Mouse (Mus musculus) liver, embryonic 11.5 days (tissue): ENCODE data around the gene Rbm20. TPM values are rescaled to one million over a fixed set of nuclear protein-coding genes. Genes with fewer than 3 reads are reported as not detected.
"Not testable (repeated sequence)": the region's sequence is repeated elsewhere in the genome, so short reads cannot be mapped to it uniquely, and the experiment has no call there.

ENCODE experiments used
- ATAC-seq: fragments of 200-750 bp; cut with Nextera tagmentation; replicated peaks from 2 replicates; pipeline ENCODE4 v1.8.0; 2017; ENCODE audit warnings: moderate number of reproducible peaks, mild to moderate bottlenecking, moderate TSS enrichment, moderate library complexity; ENCODE audit not compliant: low FRiP score
- DNase-seq: peaks from one replicate; pipeline ENCODE4 v3.0.0-alpha.2; 2017; ENCODE audit warnings: low spot score
- H3K27ac ChIP-seq: fragments of 300-500 bp; sonication (generic); 2 replicates; pipeline ENCODE4 v1.5.1; 2014; ENCODE audit warnings: mild to moderate bottlenecking, low read depth, low read length, control low read depth
- H3K27me3 ChIP-seq: fragments of 300-500 bp; sonication (generic); replicated peaks from 2 replicates; pipeline ENCODE4 v1.6.1; 2014; ENCODE audit warnings: low read length, mixed read lengths; ENCODE audit not compliant: control insufficient read depth, insufficient read depth
- H3K36me3 ChIP-seq: fragments of 300-500 bp; sonication (generic); 2 replicates; pipeline ENCODE4 v1.6.1; 2014; ENCODE audit warnings: mild to moderate bottlenecking, low read length, moderate library complexity, mixed read lengths; ENCODE audit not compliant: control insufficient read depth, insufficient read depth
- H3K4me1 ChIP-seq: fragments of 300-500 bp; sonication (generic); replicated peaks from 2 replicates; pipeline ENCODE4 v1.6.1; 2014; ENCODE audit warnings: low read length, mixed read lengths; ENCODE audit not compliant: control insufficient read depth, insufficient read depth
- H3K4me2 ChIP-seq: fragments of 300-500 bp; sonication (generic); 2 replicates; pipeline ENCODE4 v1.6.1; 2014; ENCODE audit warnings: mild to moderate bottlenecking, control low read depth, moderate library complexity
- H3K4me3 ChIP-seq: fragments of 300-500 bp; sonication (generic); 2 replicates; pipeline ENCODE4 v1.5.1; 2014; ENCODE audit warnings: low read depth, low read length, control low read depth
- H3K9ac ChIP-seq: fragments of 300-500 bp; sonication (generic); 2 replicates; pipeline ENCODE4 v1.6.1; 2014; ENCODE audit warnings: low read depth, low read length, control low read depth
- H3K9me3 ChIP-seq: fragments of 300-500 bp; sonication (generic); 2 replicates; pipeline ENCODE4 v1.6.1; 2016; ENCODE audit warnings: low read length, inconsistent platforms, mixed read lengths; ENCODE audit not compliant: control insufficient read depth
- WGBS: fragments of 180-500 bp; shearing (Covaris S2); extraction: QIAGEN DNeasy Blood & Tissue Kit; methylation state at CpG from one replicate; pipeline ENCODE4 v1.1.7; 2014; 5-methylcytosine and 5-hydroxymethylcytosine counted together
- polyA plus RNA-seq: library from polyadenylated mRNA; unstranded; fragments of >200 nt; fragmentation: Nextera tagmentation; extraction: Ambion mirVana; gene quantifications from 2 replicates; pipeline ENCODE4 v1.2.1, GENCODE M21; 2014

Rbm20 gene
- polyA plus RNA-seq, 1 experiment from 2014 or later: 0.37 TPM

DNA sequence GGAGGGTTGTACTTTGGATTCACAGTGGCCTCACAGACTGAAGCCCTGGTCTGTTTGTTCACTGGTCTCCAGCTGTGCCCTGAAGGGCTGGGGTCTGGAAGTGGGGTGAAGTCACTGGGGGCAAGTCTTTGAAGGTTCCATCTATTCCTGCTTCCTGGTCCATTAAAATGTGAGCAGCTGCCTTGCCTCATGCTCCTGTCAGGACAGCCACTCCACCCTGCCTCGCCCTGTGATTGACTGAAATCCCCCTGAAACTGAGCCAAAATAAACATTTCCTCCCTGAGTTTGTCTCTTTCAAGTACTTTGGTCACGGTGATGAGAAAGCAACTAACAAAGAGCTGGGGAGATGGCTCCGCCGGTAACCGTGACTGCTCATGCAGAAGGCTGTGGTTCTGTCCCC lies 27.3 kb upstream of the Rbm20 start:
- ATAC-seq (no peak), DNase-seq (no peak)
- Histone ChIP-seq H3K4me2 (no peak overlapping the region), H3K27me3 (no peaks in the 10 kb centered on the region), H3K9ac (no peak overlapping the region), H3K36me3 (peaks cover 13% of the 10 kb centered on the region; the same call in 1 of the 2 replicates), H3K4me1 (peaks cover 2% of the 10 kb centered on the region; the same call in 1 of the 2 replicates), H3K9me3 (no peaks in the 10 kb centered on the region), H3K4me3 (no peak overlapping the region), H3K27ac (no peak overlapping the region)
- WGBS: 84% methylated on average over 5 of the region's 5 CpGs

- Histone ChIP-seq H3K9ac (no peak overlapping the region), H3K9me3 (no peaks in the 10 kb centered on the region), H3K4me2 (no peak overlapping the region), H3K36me3 (peaks cover 8% of the 10 kb centered on the region; the same call in 1 of the 2 replicates), H3K27me3 (no peaks in the 10 kb centered on the region), H3K4me3 (no peak overlapping the region), H3K4me1 (peaks cover 2% of the 10 kb centered on the region; the same call in 1 of the 2 replicates), H3K27ac (no peak overlapping the region)
- no peak for ATAC-seq
- DNase-seq: no peak
- WGBS: 64% methylated on average over 7 of the region's 7 CpGs
Observed at GRCm38 (mm10) chr19:53650921-53651320, 26.2 kb upstream of the Rbm20 start.

DNA sequence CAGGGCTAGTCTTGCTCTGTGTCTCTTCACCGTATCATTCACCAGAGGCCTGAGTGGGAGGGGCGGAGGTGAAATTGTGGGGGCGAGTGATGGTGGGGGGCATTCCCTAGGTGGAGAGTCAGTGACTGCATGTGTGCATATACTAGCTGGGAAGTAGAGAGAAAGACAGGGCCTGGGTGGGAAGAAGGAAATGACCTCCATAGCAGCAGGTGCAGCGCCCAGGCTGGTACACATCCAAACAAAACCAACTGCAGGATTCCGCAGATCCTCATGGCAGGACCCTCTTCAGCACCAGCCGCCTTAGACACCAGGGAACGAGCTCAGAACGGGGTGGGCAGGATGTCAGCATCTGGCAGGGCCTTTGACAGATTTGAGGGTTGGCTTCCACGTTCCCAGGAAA lies 24.8 kb upstream of the Rbm20 start:
- Histone ChIP-seq H3K9ac (no peak overlapping the region), H3K4me3 (no peak overlapping the region), H3K27me3 (no peaks in the 10 kb centered on the region), H3K9me3 (no peaks in the 10 kb centered on the region), H3K27ac (no peak overlapping the region), H3K4me2 (no peak overlapping the region), H3K36me3 (0 out of 2 replicates have a peak, but pooled peaks cover 2% of the 10 kb centered on the region), H3K4me1 (peaks cover 2% of the 10 kb centered on the region; the same call in 1 of the 2 replicates)
- DNase-seq (no peak), ATAC-seq (no peak)
- WGBS: 74% methylated on average over 9 of the region's 9 CpGs

- Histone ChIP-seq H3K36me3 (no peaks in the 10 kb centered on the region), H3K27ac (no peak overlapping the region), H3K9ac (no peak overlapping the region), H3K4me1 (peaks cover 2% of the 10 kb centered on the region; the same call in 1 of the 2 replicates), H3K27me3 (0 out of 2 replicates have a peak, but pooled peaks cover 2% of the 10 kb centered on the region), H3K9me3 (no peaks in the 10 kb centered on the region), H3K4me3 (no peak overlapping the region), H3K4me2 (no peak overlapping the region)
- DNase-seq: no peak
- WGBS: 62% methylated on average over 20 of the region's 20 CpGs
- ATAC-seq: no peak
Observed at GRCm38 (mm10) chr19:53653624-53654467, 23.3 kb upstream of the Rbm20 start.

GRCm38 (mm10) chr19:53656443-53656842 lies 20.7 kb upstream of the Rbm20 start:
- not testable (repeated sequence) for H3K9ac ChIP-seq, H3K4me2 ChIP-seq, H3K27ac ChIP-seq, H3K36me3 ChIP-seq, H3K4me3 ChIP-seq, DNase-seq, H3K4me1 ChIP-seq, ATAC-seq, H3K9me3 ChIP-seq, H3K27me3 ChIP-seq
- 82% methylated on average over 11 of the region's 11 CpGs for WGBS

- H3K9ac ChIP-seq: no peak overlapping the region
- H3K4me3 ChIP-seq: no peak overlapping the region
- H3K4me1 ChIP-seq: peaks cover 4% of the 10 kb centered on the region; the same call in 1 of the 2 replicates
- DNase-seq (no peak), ATAC-seq (no peak)
- H3K27me3 ChIP-seq: 0 out of 2 replicates have a peak, but pooled peaks cover 2% of the 10 kb centered on the region
- no peak overlapping the region for H3K27ac ChIP-seq
- no peaks in the 10 kb centered on the region for H3K36me3 ChIP-seq
- WGBS: 52% methylated on average over 5 of the region's 5 CpGs
- no peaks in the 10 kb centered on the region for H3K9me3 ChIP-seq
- H3K4me2 ChIP-seq: no peak overlapping the region
Observed at GRCm38 (mm10) chr19:53657437-53657836, 19.7 kb upstream of the Rbm20 start.

DNA sequence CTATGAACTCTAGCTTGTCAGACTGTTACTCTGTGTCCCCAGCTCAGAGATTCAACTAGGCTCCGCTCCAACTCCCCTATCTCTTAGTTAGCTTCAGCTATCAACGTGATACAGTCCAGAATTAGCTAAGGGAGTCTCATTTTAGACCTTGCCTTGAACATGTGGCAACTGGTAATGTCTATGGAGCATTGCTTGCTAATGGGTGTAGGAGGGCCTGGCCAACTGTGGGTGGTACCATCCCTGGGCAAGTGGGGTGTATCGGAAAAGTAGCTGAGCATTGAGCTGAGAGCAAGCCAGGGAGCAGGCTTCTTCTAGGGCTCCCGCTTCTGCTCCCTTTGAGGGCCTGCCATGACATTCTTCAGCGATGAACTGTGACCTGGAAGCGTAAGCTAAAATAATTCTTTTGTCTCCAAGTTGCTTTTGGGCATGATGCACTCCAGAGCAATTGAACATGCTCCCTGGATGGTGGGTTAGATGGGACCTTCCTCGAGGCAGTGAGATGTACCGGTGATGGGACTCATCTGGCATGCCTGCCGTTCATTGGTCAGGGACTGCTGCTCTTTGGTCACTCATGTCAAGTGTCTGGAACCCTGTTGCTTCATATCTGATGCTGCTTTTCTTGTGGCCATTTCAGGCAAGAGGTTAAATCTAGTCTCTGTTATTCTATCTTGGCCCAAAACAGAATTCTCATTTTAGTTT lies 16.2 kb upstream of the Rbm20 start:
- no peak overlapping the region for H3K4me2 ChIP-seq
- DNase-seq: no peak
- H3K27ac ChIP-seq: no peak overlapping the region
- H3K36me3 ChIP-seq: no peaks in the 10 kb centered on the region
- 70% methylated on average over 9 of the region's 9 CpGs for WGBS
- 0 out of 2 replicates have a peak, but pooled peaks cover 2% of the 10 kb centered on the region for H3K27me3 ChIP-seq
- no peak overlapping the region for H3K9ac ChIP-seq
- H3K4me1 ChIP-seq: 0 out of 2 replicates have a peak, but pooled peaks cover 2% of the 10 kb centered on the region
- ATAC-seq: no peak
- H3K9me3 ChIP-seq: no peaks in the 10 kb centered on the region
- no peak overlapping the region for H3K4me3 ChIP-seq

GRCm38 (mm10) chr19:53661938-53662722 lies 15.0 kb upstream of the Rbm20 start:
- Histone ChIP-seq H3K9me3 (no peaks in the 10 kb centered on the region), H3K4me1 (0 out of 2 replicates have a peak, but pooled peaks cover 2% of the 10 kb centered on the region), H3K4me2 (no peak overlapping the region), H3K36me3 (no peaks in the 10 kb centered on the region), H3K4me3 (no peak overlapping the region), H3K27ac (no peak overlapping the region), H3K27me3 (0 out of 2 replicates have a peak, but pooled peaks cover 2% of the 10 kb centered on the region), H3K9ac (no peak overlapping the region)
- DNase-seq (no peak), ATAC-seq (no peak)
- 62% methylated on average over 14 of the region's 14 CpGs for WGBS
